Mouse (Mus musculus) liver, postnatal 0 days (tissue): ENCODE data around the gene Gpat3.

Source experiments
- CTCF ChIP-seq: sonication (generic); IDR thresholded peaks from 2 replicates; pipeline ENCODE4 v1.5.1; 2016; ENCODE audit warnings: antibody characterized with exemption, low read depth
- EP300 ChIP-seq: IDR thresholded peaks from 2 replicates; pipeline ENCODE4 v1.6.1; 2016; ENCODE audit warnings: antibody characterized with exemption, low read depth, mild to moderate bottlenecking

GRCm38 (mm10) chr5:100911502-100912097 is 66.1 kb downstream of the Gpat3 start:
- TF ChIP-seq CTCF (peak; percentile 53), EP300 (no peak)
